Mouse (Mus musculus) CD8-positive naive resting alpha-beta T cell, adult 2 months (primary cell): ENCODE data around the gene Gm13691.
"Not testable (repeated sequence)": the region's sequence is repeated elsewhere in the genome, so short reads cannot be mapped to it uniquely, and the experiment has no call there.

ENCODE experiments used
- DNase-seq, 2 experiments: peaks; one replicate each; pipeline ENCODE4 v3.0.0; 2022; ENCODE audit warnings: low read depth in 2 of 2, low spot score in 2 of 2

Gm13691 gene

GRCm38 (mm10) chr2:84032505-84032904 is 42.2 kb downstream of the Gm13691 start:
- DNase-seq: no peak

DNA sequence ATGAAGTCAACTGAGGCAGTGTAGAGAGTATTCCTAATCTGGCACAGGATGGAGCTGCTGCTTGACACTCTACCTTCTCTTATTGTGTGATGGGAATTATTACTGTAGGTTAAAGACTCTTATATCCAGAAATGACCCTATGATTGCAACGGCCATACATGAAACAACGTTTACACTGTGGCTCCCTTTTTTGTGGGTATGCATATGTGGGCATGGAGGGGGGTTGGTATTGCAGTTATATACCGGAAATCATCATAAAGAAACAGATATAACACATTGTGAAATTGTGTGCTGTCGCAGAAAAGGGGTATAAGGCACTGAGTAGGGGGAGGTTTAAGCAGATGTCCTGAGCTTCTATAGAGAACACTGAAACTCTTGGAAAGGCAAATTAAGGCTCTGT is 45.6 kb downstream of the Gm13691 start:
- no peak for DNase-seq

DNA sequence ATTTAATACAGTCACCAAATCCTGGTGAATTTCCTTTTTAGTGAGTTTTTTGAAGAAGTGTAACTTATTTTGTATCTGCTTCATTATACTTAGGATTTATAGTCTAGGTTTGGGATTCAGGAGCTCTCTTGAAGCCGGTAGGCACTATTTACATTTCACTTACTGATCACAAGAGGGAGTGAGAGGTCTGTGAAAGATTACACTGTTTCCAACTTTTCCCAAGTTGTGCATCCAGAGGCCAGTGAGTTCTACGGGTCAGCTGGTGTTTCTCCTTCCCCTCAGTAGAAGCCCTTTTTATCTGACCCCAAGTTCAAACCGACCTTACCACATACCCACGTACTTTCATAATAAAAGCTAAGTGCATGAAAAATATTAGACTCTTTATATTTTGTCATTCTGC is 47.0 kb downstream of the Gm13691 start:
- DNase-seq: no peak

- DNase-seq: not testable (repeated sequence)
Measured at GRCm38 (mm10) chr2:84037943-84038342, 47.6 kb downstream of the Gm13691 start.

DNA sequence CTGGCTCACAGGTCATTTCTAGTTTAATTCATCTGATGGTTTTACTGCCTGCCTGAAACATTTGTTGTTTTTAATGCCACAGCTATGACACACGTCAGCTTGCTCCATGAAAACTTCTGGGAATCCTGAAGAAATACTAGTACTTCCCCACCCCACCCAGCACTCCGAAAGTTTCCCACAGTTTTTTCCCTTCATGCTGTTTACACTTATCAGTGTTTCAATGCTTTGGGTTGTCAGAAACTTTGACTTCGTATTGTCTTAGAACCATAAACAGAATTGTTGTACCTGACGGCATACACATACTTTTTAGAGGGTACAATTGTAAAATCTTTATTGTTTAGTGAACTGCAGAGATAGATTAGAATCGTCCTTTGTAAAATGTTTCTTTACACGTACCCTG is 48.9 kb downstream of the Gm13691 start:
- no peak for DNase-seq
